Mouse (Mus musculus) kidney, adult 2 months (tissue): ENCODE data around the gene Magi2. TPM values are rescaled to one million over a fixed set of nuclear protein-coding genes. Genes with fewer than 3 reads are reported as not detected.

Experiments
- DNase-seq: peaks from one replicate; pipeline ENCODE4 v3.0.0; 2021
- H3K27ac ChIP-seq: fragments of 200-500 bp; 2 replicates; pipeline ENCODE4 v1.5.1; 2012; ENCODE audit warnings: low read depth, low read length, control low read depth, inconsistent platforms; ENCODE audit not compliant: insufficient read depth
- H3K27me3 ChIP-seq: fragments of 200-500 bp; replicated peaks from 2 replicates; pipeline ENCODE4 v1.6.1; 2012; ENCODE audit warnings: mild to moderate bottlenecking, moderate library complexity, low read length, inconsistent platforms; ENCODE audit not compliant: control insufficient read depth, insufficient read depth
- H3K36me3 ChIP-seq: fragments of 200-500 bp; 2 replicates; pipeline ENCODE4 v1.6.1; 2012; ENCODE audit warnings: mild to moderate bottlenecking, moderate library complexity, low read length, inconsistent platforms; ENCODE audit not compliant: control insufficient read depth, insufficient read depth
- H3K4me1 ChIP-seq: fragments of 200-500 bp; 2 replicates; pipeline ENCODE4 v1.6.1; 2011; ENCODE audit warnings: low read length; ENCODE audit not compliant: control insufficient read depth, insufficient read depth
- H3K4me3 ChIP-seq: fragments of 200-500 bp; 2 replicates; pipeline ENCODE4 v1.5.1; 2011; ENCODE audit warnings: mild to moderate bottlenecking, low read depth, low read length, control low read depth; ENCODE audit not compliant: insufficient read depth
- CTCF ChIP-seq: fragments of 200-500 bp; conservative IDR thresholded peaks from 2 replicates; pipeline ENCODE4 v1.5.1; 2011; ENCODE audit warnings: low read depth, mild to moderate bottlenecking, control low read depth, low read length, moderate library complexity, mixed read lengths; ENCODE audit not compliant: insufficient read depth, insufficient read length
- POLR2A ChIP-seq: fragments of 200-500 bp; IDR thresholded peaks from one replicate; pipeline ENCODE4 v1.6.1; 2011; ENCODE audit warnings: low read depth, low read length, control low read depth
- WGBS: fragments of 180-500 bp; shearing (Covaris S2); methylation state at CpG from one replicate; pipeline ENCODE4 v1.1.7; 2018; 5-methylcytosine and 5-hydroxymethylcytosine counted together
- polyA plus RNA-seq: library from polyadenylated mRNA; depleted of rRNA; stranded (reverse); fragments of >200 nt; gene quantifications from 2 replicates; pipeline ENCODE4 v1.2.3, GENCODE M21; 2012

Magi2 gene
- polyA plus RNA-seq, 1 experiment: 6.1 TPM

DNA sequence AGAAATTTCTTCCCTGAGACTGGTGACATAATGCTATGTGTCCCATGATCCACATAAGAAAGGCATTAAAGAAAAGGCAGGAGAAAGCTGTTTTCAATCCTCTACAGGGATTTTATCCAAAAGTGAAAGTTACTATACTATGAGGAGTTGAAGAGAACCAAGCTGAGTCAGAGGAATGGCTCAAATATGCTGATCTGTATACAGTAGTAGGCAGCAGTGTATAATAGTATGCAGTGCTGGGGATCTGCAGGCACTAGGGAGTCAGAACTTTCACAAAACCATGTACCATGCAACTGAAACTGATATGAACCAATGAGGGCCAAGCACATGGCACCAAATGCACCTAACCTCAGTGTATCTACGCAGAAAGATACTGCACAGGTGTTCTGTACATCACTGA, 855.5 kb downstream of the Magi2 start:
- Histone ChIP-seq H3K27me3 (no peaks in the 10 kb centered on the region), H3K36me3 (no peaks in the 10 kb centered on the region), H3K27ac (no peak overlapping the region), H3K4me1 (no peaks in the 10 kb centered on the region), H3K4me3 (no peak overlapping the region)
- no peak for TF ChIP-seq CTCF
- no peak for TF ChIP-seq POLR2A
- DNase-seq: no peak
- WGBS: 93% methylated on average over 1 of the region's 1 CpGs

DNA sequence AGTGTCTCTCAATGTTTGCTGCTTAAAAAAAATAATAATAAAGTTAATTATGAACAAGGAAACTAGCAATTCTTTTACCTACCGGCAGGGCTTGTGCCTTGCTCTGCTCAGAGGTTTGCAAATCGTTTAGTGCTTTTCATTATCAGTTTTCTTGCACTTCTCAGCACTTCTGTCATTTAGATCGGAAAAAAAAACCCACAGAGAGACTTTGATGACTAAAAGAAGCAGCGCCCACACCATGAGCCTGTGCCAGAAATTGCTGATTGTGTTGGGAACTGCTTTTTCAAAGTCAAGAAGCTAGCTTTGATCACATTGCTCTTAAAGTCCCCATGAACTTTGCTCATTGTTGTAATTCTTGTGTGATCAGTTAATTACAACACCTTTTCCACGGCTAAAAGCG, 860.2 kb downstream of the Magi2 start:
- DNase-seq: no peak
- H3K27ac ChIP-seq: no peak overlapping the region
- no peaks in the 10 kb centered on the region for H3K4me1 ChIP-seq
- no peaks in the 10 kb centered on the region for H3K27me3 ChIP-seq
- H3K4me3 ChIP-seq: no peak overlapping the region
- 44% methylated on average over 6 of the region's 6 CpGs for WGBS
- no peaks in the 10 kb centered on the region for H3K36me3 ChIP-seq
- TF ChIP-seq CTCF (no peak), POLR2A (no peak)

DNA sequence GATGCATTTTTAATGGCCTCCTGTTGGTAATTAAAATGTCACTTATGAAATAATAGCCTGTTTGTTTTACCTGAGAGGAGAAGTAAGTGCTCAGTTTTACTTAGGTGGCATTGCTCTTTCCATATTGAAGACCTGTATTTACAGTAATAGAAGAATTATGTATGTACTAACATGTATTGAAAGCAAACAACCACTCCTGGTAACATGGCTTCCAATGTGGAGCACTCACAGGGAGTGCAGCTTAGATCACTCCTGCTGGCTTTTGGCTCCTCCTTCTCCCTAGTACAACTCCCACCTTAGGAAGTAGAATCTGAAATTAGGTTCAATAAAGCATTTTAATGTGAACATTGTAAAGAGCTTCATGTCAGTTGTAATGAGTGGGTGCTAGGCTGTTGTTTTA, 877.0 kb downstream of the Magi2 start:
- DNase-seq: no peak
- Histone ChIP-seq H3K4me3 (no peak overlapping the region), H3K4me1 (no peaks in the 10 kb centered on the region), H3K36me3 (no peaks in the 10 kb centered on the region), H3K27ac (no peak overlapping the region), H3K27me3 (no peaks in the 10 kb centered on the region; the same call in 1 of the 2 replicates)
- TF ChIP-seq POLR2A (no peak), CTCF (no peak)

DNA sequence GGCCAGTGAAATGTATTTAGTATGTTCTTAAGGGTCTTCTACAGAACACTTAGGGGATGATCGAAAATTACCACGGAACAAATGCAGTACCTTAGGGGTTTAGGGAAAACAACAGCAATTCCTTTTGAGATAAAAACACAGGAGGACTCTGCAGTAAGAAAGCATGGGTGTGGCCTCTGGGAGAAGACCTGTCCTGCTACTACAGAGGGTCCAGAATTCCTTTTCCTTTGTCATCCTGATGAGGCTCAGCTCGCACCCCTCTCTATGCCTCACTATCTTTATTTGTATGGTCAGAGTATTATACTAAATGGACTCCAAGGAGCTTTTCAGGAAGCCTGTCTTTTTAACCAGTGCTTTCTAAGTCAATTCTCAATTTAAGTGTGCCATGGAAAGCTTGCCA, 877.7 kb downstream of the Magi2 start:
- Histone ChIP-seq H3K36me3 (no peaks in the 10 kb centered on the region), H3K4me3 (no peak overlapping the region), H3K27me3 (no peaks in the 10 kb centered on the region; the same call in 1 of the 2 replicates), H3K27ac (no peak overlapping the region), H3K4me1 (no peaks in the 10 kb centered on the region)
- DNase-seq: no peak
- 75% methylated on average over 3 of the region's 3 CpGs for WGBS
- TF ChIP-seq POLR2A (no peak), CTCF (no peak)

DNA sequence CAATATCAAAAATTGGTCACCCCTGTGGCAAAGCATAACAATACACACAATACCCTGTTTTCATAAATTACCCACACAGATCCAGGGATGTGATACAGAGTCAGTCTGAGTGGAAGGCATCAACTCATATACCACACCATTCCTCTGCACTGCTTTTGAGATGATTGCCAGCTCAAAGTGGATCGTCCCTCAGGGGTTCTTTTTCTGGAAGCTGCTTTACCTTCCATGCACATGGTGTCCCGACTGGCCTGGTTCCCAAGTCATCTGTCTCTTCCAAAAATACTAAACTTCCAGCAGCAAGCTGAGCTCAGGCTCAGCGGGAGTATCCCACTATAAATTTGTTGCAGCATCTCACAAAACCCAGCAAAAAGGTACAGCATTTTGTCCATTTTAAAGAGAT, 882.7 kb downstream of the Magi2 start:
- no peaks in the 10 kb centered on the region for H3K36me3 ChIP-seq
- no peak overlapping the region for H3K4me3 ChIP-seq
- TF ChIP-seq POLR2A: no peak
- TF ChIP-seq CTCF: no peak
- H3K27ac ChIP-seq: no peak overlapping the region
- 82% methylated on average over 3 of the region's 3 CpGs for WGBS
- no peaks in the 10 kb centered on the region for H3K4me1 ChIP-seq
- DNase-seq: no peak
- no peaks in the 10 kb centered on the region for H3K27me3 ChIP-seq

DNA sequence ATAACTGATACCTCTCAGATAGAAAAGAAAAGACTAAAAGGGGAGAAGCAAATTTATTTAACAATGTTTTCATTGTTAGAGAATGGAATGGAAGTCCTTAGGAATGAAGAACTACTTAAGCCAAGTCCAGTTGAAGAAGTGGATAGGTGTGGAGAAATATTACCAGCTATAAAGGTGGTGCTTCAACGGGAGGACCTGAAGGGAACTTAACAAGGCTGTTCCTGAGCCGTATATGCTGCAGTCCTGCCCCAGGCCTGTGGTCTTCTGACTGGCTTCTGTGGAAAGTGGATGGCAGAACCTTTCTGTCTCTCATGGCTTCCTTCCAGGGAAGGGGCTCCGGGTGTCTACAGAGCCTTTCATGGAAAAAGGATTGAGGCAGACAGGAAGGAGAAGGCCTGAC, 890.3 kb downstream of the Magi2 start:
- 88% methylated on average over 3 of the region's 3 CpGs for WGBS
- DNase-seq: no peak
- no peaks in the 10 kb centered on the region for H3K4me1 ChIP-seq
- no peaks in the 10 kb centered on the region for H3K36me3 ChIP-seq
- H3K4me3 ChIP-seq: no peak overlapping the region
- no peaks in the 10 kb centered on the region for H3K27me3 ChIP-seq
- no peak overlapping the region for H3K27ac ChIP-seq
- TF ChIP-seq CTCF (no peak), POLR2A (no peak)

DNA sequence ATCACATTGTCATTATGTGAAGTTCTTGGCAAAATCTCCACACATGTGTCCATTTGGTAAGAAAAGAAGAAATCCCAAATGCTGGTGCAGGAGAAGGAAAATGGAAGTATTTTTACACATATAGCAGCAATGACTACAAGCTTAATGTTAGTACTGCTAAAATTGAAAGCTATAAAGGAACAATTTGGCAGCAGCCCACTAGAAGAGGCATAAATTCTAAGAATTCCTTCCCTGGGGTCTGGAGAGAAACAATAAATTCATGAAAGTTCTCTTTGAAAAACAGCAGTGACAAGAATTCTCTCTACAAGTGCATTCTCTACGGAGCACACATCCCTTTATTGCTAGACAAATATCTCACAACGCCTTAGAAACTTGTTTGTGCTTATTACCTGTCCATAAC, 913.4 kb downstream of the Magi2 start:
- no peak overlapping the region for H3K4me3 ChIP-seq
- H3K27me3 ChIP-seq: no peaks in the 10 kb centered on the region
- no peak for DNase-seq
- WGBS: 75% methylated on average over 2 of the region's 2 CpGs
- H3K36me3 ChIP-seq: no peaks in the 10 kb centered on the region
- no peak overlapping the region for H3K27ac ChIP-seq
- H3K4me1 ChIP-seq: no peaks in the 10 kb centered on the region
- TF ChIP-seq CTCF: no peak
- TF ChIP-seq POLR2A: no peak

DNA sequence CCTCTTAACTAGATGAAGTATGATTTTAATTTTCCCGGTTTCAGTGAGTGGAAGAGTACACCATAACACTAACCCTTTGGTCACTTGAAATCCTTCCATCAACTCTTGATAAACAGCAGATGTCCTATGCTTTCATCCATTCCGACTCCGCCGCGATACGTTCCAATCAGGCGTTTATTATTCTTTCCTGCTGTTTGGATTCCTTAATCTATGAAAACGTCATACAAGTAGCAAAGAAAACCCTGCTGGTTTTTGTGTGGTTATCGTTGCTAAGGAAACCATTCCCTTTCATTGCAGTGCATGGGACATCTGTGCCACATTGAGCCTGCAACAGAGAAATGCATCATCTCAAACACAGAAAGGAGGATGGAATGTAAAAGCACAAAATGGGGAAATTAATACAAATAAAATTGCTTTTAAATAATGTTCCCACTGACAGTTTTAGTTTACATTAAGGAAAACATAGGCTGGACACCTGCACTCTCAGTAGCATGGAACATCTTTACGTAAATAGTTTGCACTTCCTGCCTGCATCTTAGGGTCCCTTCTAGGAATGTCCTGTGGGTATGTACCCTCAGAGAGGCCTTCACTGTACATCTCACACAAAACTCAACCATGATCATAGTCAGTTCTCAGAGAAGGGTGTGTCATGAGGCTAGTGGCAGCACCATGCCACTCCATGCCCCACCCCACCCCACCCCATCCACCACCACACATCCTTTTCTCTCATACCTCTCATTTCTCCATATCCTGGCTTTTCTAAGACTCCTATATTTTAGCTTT, 914.0 kb downstream of the Magi2 start:
- Histone ChIP-seq H3K27ac (no peak overlapping the region), H3K4me1 (no peaks in the 10 kb centered on the region), H3K36me3 (no peaks in the 10 kb centered on the region), H3K27me3 (no peaks in the 10 kb centered on the region), H3K4me3 (no peak overlapping the region)
- DNase-seq: no peak
- 68% methylated on average over 10 of the region's 10 CpGs for WGBS
- TF ChIP-seq POLR2A (no peak), CTCF (no peak)
